Mouse (Mus musculus) megakaryocyte progenitor cell, adult 5-6 weeks (primary cell): Measurements from ENCODE around the gene Fam98c. TPM values are rescaled to one million over a fixed set of nuclear protein-coding genes. Genes with fewer than 3 reads are reported as not detected.
"Not testable (repeated sequence)": the region's sequence is repeated elsewhere in the genome, so short reads cannot be mapped to it uniquely, and the experiment has no call there.

Experiments
- ATAC-seq: replicated peaks from 2 replicates; pipeline ENCODE4 v1.8.0; 2016; ENCODE audit warnings: mild to moderate bottlenecking, moderate TSS enrichment, inconsistent platforms; ENCODE audit not compliant: poor library complexity
- total RNA-seq, 2 experiments: library from RNA; stranded (forward) in 1 of 2; stranded (reverse) in 1 of 2; fragments of 157-497, 149-512 nt in 1 of 2; fragments of 200-1000 nt in 1 of 2; gene quantifications; 2 replicates each; pipeline versions ENCODE4 v1.2.3 to v1.2.4; 2015 to 2017

Gene Fam98c
- total RNA-seq (2015) (19.4 and 24.1 TPM in 2 replicates), total RNA-seq (2017) (22.6 and 23.4 TPM in 2 replicates)

- peak; percentile 96 for ATAC-seq
Measured at GRCm38 (mm10) chr7:29155838-29156782, at the start of gene Fam98c. Gene Fam98c (minus strand): TSS chr7:29156234.

- 0 out of 2 replicates have a peak, but pooled peaks have one; percentile 23 for ATAC-seq
Measured at GRCm38 (mm10) chr7:29202577-29202976, 46.5 kb upstream of the Fam98c start.

- ATAC-seq: not testable (repeated sequence)
Measured at GRCm38 (mm10) chr7:29194230-29194629, 38.2 kb upstream of the Fam98c start.

GRCm38 (mm10) chr7:29181323-29181722 lies 25.3 kb upstream of the Fam98c start:
- ATAC-seq: not testable (repeated sequence)

GRCm38 (mm10) chr7:29180854-29181236 lies 24.8 kb upstream of the Fam98c start:
- no peak for ATAC-seq

GRCm38 (mm10) chr7:29180077-29180853 lies 24.2 kb upstream of the Fam98c start, which contains the start of gene Psmd8:
Gene Psmd8 (minus strand): TSS chr7:29180701.
- peak; percentile 95 for ATAC-seq

GRCm38 (mm10) chr7:29179323-29179722 lies 23.3 kb upstream of the Fam98c start:
- ATAC-seq: peak; percentile 21

GRCm38 (mm10) chr7:29178106-29178505 lies 22.1 kb upstream of the Fam98c start:
- no peak for ATAC-seq

GRCm38 (mm10) chr7:29172390-29173016 lies 16.5 kb upstream of the Fam98c start:
- no peak for ATAC-seq

- ATAC-seq: no peak
Measured at GRCm38 (mm10) chr7:29171562-29172097, 15.6 kb upstream of the Fam98c start.

- peak; percentile 32 for ATAC-seq
Measured at GRCm38 (mm10) chr7:29170755-29171561, 14.9 kb upstream of the Fam98c start.

- peak; percentile 64 for ATAC-seq
Measured at GRCm38 (mm10) chr7:29170066-29170754, 14.2 kb upstream of the Fam98c start, which contains the start of the genes Ggn and Spred3. Gene Ggn (plus strand): TSS chr7:29170210. Gene Spred3 (minus strand): TSS chr7:29170411.

GRCm38 (mm10) chr7:29169231-29170065 lies 13.4 kb upstream of the Fam98c start:
- peak; percentile 53 for ATAC-seq

GRCm38 (mm10) chr7:29168791-29169230 lies 12.8 kb upstream of the Fam98c start:
- ATAC-seq: no peak

- ATAC-seq: no peak
Measured at GRCm38 (mm10) chr7:29168121-29168695, 12.2 kb upstream of the Fam98c start.

GRCm38 (mm10) chr7:29167656-29168055 lies 11.6 kb upstream of the Fam98c start:
- no peak for ATAC-seq

GRCm38 (mm10) chr7:29162750-29163525 lies 6.9 kb upstream of the Fam98c start:
- peak; percentile 98 for ATAC-seq
